Mouse (Mus musculus) cerebellum, adult 9-10 months (tissue): ENCODE data around the gene Sertad2.

Experiments
- DNase-seq: peaks from one replicate; pipeline ENCODE4 v3.0.0; 2022

The Sertad2 gene

DNA sequence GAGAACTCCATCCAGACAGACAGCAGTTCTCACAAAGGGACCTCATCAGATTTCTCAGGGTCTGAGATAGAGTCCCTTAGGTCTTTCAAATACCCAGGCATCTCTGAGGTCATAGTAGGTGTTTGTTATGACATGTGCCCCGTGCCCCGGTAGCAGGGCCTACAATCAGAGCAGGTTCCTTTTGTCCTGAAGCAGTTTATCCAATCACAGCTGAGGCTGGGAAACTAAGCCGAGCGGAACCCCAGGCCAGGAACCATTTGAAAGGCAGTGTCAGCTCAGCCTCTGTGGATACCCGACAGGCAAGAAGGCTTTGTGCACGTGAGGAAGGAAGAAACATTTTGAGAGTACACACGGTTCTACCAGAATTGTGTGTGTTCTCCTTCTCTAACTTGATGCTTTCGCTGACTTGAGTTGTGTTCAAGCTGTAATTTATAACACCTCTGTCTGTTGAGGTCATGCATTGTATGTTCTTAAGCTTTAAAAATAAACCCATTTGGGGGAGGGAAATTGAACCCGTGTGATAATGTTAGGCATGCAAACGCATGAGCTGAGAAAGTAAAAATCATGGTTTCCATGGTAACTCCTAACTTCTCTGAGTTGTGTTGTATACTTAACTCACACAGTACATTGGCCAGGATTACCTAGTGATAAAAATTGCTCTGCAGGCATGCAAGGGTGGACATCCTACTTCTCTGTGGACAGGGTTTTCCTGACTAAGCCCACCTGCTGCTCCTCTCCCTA is 104.1 kb downstream of the Sertad2 start:
- DNase-seq: no peak

DNA sequence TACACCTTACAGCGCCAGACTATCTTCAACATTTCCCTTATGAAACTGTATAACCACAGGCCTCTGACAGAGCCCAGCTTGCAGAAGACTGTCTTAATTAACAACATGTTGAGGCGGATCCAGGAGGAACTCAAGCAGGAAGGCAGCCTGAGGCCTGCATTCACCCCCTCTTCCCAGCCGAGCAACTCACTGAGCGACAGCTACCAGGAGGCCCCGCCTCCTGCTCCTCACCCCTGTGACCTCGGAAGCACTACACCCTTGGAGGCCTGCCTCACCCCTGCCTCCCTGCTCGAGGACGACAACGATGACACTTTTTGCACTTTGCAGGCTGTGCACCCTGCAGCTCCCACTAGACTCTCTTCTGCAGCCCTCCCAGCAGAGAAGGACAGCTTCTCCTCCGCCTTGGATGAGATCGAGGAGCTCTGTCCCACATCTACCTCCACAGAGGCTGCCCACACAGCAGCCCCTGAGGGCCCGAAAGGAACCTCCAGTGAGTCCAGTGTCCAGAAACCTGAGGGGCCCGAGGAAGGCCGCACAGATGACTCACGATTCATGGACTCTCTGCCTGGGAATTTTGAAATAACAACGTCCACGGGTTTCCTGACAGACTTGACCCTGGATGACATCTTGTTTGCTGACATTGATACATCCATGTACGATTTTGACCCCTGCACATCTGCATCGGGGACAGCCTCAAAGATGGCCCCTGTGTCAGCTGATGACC is 105.0 kb downstream of the Sertad2 start:
- DNase-seq: no peak

DNA sequence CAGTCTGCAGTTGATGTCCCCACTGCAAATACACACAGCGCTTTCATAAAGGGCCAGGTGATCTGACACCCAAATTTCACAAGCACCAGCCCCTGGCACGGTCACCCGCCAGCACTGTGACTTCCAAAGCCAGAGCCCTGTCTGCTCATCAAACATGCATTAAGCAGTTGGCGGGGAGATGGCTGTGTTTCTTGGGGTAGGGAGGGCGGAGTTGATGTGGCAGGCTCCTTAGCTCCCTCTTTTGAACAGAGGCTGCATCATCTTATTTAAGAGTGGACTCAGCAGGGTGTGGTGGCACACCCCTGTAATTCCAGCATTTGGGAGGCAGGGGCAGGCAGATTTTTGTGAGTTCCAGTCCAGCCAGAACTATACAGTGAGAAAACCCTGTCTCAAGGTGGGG is 106.4 kb downstream of the Sertad2 start:
- no peak for DNase-seq

DNA sequence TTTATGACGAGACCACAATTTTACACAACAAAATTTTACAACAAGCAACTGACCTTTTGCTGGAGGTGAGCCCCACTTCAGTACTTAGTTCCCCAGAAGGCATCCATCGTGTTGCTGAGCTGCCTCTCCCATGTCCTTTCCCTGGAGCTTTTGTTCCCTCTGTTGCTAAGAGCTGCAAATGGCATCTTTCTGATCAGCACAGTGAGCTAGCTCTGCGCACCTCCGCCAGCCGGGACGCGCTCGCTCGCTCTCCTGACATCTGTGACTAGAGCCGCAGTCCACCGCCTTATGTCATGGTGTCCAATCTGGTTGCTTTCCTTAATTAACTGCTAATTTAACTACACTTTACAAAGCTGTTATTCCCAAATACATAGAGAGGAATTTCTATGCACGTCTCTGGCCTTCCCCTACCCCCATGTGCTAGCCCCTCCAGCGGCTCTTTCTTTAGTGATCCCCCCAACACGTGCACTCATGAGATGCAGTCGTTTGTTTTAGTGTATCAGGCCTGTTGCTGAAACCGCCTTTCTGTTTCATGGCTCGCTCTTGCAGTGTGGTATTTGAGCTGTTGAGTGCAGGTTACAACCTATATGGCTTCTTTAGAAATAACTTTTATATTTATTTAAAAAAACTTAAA is 107.1 kb downstream of the Sertad2 start:
- no peak for DNase-seq

DNA sequence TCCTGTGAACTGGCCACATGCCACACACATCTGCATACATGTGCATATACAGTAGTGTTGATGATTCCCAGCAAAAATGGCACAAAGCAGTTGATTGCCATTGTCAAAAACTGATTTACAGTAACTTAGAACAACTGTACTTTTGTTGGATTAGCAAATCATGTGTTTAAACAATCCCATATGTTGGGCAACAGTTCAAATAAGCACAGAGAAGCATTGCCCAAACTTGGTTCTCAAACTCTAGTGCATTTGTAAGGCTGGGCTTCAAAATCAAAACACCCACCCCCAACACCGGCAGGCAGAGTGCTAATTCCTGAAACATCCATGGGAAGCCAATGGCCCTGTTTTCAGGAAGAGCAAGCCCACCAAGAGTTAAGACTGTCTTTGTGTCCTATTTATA is 108.1 kb downstream of the Sertad2 start:
- DNase-seq: no peak

DNA sequence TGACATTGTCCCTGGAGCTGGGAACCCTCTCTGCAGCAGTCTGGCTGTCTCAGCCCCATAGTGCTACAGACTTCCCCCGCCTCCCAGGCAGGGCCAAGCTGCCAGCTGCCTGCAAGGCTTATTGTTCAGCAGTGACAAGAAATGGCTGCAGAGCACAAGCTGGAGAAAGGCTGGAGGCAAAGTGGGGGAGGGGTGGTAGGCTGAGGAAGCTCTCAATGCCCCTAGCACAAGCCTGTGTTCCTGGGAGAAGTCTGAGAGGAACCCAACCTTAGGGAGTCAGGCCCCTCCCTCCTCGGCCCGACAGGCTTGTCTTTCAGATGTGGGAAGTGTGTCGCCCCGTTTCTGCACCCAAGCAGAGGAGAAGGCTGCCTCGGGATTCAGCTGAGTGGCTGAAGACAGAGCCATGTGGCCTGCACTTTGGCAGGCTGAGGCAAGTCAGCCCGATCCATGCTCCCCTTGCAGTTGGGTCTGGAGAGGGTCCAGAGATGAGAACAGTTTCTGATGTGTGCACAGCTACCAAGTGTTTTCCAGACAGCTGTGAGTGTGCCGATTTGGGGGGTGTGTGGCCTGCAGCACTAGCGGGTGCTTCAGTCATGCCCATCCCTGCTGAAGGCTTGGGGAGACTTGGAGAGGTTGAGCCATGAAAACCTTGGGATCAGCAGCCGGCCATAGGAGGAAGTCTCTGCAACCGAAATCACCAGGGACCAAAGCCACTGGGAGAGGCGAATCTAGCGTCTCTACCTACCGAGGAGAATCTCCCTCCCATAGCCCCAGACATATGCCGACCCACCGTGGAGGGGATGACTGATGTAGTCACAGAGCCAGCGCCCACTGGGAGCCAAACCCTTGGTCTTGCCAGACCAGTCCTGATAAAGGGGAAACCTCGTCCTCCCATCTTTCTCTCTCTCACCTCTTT is 113.0 kb downstream of the Sertad2 start:
- no peak for DNase-seq

DNA sequence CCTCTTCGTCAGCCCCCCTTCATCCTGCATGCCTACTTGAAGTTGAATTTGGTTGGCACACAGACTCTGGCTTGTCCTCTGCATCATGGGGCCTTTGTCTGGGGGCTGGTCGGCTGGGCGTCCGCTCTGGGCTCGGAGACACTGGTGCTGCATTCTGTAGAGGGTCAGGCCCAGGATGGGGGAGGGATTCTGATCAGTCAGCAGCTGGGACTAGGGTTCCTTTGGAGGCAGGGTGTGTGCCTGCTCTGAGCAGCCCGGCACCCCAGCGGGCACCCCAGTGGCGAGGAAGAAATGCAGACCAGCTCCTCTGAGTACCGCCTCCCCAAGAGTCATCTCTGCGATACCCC is 113.6 kb downstream of the Sertad2 start:
- no peak for DNase-seq

DNA sequence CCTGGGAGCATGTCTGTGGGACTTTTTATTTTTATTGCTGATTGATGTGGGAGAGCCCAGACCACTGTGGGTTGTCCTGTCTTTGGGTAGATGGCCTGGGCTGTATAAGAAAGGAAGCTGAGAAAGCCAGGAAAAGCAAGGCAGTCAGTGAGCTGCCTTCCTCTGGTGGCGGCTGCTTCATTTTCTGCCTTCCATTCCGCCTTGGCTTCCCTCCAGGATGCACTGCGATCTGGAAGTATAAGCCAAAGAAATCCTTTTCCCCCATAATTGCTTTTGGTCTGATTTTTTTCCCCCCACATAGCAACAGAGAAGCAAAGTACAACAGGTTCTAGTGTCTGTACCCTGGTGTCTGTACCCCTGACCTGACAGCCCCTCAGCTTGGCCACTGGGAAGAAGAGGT is 116.0 kb downstream of the Sertad2 start:
- no peak for DNase-seq

DNA sequence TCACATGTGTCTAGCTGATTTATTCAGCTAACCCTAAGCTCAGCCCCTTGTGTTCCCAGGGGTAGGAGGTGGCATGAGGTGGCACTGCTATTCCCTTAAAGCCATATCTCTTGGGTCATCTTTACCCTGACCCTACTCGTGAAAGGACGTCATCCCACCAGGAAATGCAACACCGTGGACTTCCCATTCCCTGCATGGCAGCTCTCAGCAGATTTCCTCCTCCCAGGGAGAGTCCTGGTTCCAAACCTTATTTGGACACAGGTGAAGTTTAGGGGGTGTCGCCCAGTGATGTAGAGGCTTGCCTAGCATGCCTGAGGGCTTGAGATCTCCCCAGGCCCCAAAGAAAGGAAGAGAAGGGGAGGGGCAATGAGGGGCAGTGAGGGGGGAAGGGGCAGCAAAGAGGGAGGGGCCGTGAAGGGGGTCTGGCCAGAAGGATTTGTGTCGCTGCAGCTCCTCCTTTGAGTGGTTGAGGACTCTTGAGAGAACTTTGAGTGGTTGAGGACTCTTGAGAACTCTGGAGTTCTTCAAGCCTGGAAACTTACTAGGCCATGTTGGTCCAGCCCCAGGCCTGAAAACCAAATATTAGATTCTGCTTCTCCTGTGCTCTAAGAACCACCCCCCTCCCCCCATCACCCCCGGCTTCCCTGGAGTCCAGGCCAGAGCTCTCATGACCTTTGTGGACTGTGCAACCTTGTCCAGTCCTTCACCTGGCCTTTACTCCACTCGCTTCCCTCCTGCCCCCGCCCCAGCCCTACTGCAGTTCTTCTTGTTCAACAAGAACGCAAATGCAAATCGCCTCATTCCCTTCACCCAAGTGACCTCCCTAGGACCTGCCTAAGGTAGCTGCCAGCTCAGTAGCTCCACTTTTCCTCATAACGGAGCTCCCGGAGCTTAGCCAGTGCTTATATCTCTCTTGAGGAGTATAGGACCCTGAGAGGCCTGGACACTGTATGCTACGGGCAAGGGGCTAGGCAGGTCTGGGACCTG is 117.4 kb downstream of the Sertad2 start:
- no peak for DNase-seq

DNA sequence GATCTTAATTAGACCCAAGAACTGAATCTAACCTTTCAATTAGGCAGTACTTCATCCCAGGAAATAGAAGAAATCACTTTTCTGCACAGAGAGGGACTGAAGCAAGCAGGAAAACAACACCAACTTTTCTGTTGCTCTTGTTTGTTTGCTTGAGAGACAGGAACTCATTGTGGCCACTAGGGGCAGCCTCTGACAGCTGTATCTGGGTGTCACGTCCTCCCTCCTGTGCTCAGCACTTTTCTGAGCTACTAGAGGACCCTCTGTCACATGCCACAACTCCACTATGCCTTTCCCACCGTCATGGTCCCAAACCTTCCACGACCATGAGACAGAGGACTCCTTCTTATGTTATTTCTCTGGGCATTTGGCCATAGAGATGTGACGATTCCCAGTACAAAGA is 118.6 kb downstream of the Sertad2 start:
- no peak for DNase-seq

DNA sequence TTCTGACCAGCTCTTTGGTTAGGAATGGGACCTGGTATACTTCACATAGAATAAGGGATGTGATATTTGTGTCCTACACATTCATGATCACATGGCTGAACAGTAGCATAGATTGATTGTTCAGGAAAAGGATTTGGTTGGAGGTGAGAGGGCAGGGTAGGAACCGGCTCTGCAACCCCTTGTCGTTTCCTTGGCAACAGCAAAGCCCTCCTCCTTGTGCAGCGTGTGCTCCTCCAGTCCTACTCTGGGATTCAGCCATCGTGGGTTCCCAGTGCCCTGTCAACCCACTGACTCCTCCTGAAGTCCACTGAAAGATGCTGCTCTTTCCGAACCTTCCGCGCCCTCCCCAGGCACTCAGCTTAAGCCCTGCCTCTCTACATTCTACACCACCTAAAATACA is 119.8 kb downstream of the Sertad2 start:
- no peak for DNase-seq

DNA sequence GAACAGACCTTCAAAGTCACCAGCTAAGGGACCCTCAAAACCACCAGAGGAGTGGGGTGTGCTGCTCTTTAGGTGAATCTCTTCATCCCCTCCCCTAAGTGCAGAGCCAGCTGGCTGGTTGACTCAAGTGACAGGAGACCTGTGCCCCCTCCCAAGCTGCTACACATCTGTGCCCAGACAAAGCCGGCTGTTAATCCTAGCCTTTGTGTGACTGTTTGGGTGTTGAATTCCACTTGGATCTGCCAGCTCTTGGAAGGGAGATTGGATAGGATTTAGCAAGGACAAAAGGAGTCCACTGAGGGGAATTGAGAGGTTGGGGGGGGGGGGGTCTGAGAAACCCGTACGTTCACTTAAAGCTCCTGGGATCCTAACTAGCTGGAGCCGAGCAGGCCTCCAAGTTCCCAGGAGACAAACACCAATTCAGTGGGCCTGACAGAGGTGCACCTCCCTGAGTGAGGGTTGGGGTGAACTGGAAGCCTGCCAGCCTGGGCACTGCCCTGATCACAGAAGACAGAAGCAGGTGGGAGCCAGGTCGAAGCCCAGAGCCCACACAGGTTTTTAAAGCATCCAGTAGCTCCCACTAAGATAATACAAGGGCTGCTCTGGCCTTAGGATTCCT is 120.6 kb downstream of the Sertad2 start:
- DNase-seq: no peak

DNA sequence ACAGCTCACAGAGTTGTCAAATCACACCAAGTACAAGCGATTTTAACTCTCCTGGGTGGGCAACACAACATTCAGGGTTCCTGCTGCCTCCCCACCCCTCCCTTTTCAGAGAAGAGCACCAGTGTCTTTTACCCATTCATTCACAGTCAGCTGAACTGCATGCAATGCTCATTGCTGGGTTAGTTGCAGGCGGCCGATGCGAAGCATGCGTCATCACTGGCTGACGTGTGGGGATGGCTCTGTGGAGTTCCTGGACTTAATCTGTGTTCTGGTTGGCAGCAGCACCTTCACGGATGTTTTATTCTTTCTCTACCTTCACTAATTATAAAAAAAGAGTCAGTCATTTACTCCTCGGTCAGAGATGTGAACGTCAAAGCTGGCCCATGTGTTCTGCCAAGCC is 121.8 kb downstream of the Sertad2 start:
- DNase-seq: no peak

DNA sequence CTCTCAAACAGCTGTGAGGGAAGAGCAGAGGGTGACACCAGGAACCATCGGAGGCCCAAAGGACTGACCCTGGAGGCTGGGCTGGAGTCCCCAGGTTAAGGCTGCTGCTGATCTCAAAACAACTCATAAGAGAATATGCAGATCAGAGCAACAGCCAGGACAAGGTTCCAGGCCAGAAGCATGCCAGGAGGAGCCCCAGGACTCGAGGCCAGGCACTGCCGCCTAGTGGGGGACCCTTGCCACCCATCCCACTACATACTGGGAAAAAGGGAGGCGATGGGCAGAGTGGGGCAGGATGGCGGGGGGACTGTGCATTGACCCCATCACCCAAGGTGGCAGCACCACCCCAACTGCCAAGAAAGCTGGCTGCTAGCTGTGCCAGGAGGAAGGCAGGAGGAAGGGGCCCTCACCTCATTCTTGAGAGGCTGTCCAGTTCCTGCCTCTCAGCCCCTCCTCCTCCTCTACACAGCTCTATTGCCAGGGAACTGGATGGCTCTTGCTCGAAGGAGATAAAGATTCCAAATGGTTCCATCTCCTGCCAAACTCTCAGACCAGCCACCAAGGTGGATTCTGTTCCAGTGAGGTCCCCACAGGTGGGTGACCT is 128.8 kb downstream of the Sertad2 start:
- no peak for DNase-seq

DNA sequence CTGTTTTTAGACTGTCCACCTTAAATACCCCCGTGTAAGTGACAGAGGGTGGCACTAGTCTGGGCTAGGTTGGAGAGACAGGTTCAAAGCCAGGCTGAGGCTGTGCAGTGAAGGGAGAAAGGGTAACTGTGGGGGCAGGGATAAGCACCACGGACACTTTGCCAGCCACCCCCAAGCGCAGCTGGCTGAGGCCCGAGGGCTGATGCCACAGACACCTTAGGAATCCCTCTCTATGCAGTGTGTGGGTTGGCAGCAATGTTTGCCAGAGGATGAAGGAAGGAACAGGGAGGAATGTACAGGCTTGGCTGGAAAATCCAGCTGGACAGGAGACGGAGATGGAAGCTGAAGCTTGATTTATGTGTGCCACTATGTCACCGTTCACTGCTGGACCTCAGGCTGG is 129.5 kb downstream of the Sertad2 start:
- DNase-seq: no peak

DNA sequence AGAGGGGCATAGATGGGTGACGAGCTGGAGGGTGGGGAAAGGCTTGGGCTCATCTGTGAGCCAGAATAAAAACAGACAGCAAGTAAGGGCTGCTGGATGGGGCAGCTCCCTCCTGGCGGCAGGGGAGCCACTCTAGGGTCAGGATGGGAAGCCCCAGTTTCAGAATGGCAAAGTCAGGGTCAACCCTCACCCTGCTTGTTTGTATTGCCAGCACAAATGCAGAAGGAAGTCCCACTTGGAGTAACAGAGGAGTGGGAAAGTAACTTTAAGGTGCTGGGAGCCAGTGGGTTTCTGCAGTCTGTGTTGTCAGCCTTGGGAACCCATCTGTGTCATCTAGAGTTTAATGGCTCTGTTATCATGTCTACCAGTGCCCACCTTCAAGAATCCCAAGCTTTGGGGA is 136.3 kb downstream of the Sertad2 start:
- DNase-seq: no peak

DNA sequence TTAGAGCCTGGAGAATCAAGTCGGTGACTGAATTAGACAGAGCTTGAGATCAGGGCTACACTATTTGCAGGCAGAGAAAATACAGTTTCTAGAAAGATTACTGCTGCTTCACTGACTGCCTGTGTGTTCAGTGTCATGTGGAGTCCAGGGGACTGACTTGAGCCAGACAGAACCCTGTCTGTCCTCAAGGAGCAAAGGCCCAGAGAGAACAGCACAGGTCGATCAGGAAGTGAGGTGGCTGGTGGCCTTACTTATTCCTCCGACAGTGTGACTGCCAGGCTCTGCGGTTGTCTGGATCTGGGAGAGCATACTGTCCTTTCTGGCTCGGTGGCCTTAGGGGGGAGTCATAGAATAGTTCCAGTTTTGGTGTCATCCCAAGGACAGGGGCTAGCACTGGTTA is 137.7 kb downstream of the Sertad2 start:
- no peak for DNase-seq

DNA sequence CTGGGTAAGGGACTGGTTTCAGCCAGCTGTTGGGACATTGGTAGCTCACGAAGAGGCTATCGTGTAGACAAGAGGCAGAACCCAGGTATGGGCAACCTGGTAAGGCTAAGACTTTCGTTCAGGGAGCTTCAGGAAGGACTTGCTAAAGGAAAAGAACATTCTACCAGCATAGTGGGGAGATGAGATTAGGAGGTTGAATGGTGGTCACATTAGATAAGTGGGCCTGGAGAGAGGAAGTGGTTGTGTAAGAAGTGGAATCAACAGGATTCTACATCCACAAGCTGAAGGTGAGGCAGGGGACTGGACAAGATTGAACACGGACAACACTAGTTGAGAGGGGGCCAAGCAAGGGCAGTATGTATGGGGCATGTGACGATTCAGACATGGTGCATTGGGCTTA is 138.6 kb downstream of the Sertad2 start:
- no peak for DNase-seq

DNA sequence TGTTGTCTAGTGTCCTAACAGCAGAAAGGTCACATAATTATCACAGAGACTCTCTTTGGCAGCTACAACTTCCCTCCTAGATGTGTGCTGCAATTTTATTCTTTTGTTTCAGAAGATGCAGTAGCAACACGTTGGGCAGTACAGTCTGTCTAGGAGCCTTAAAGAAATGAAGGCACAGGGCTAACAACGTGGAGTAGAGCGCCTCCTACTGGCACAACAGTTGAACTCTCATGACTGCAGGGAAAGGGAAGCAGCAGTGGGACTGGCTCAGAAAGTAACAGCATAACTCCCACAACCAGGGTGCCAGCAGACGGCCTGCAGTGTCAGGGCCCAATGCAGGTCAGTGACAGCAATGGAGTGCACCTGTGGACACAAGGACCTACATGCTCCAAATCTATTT is 147.9 kb downstream of the Sertad2 start:
- DNase-seq: peak; percentile 69
